Mouse (Mus musculus) kidney, embryonic 14.5 days (tissue): ENCODE results near the gene Actl6a. TPM values are rescaled to one million over a fixed set of nuclear protein-coding genes. Genes with fewer than 3 reads are reported as not detected.
A peak's percentile ranks its signal among the peaks of the same experiment; 100 is the strongest.
"Not testable (repeated sequence)": the region's sequence is repeated elsewhere in the genome, so short reads cannot be mapped to it uniquely, and the experiment has no call there.

Source experiments
- ATAC-seq: fragments of 200-750 bp; cut with Nextera tagmentation; 2 replicates; pipeline ENCODE4 v1.8.0; 2017; ENCODE audit warnings: moderate number of reproducible peaks, mild to moderate bottlenecking, moderate TSS enrichment, moderate library complexity; ENCODE audit not compliant: low FRiP score, low TSS enrichment
- H3K27ac ChIP-seq: fragments of 300-500 bp; sonication (generic); 2 replicates; pipeline ENCODE4 v1.5.1; 2014; ENCODE audit warnings: low read depth, mild to moderate bottlenecking, low read length, moderate library complexity, mixed read lengths
- H3K27me3 ChIP-seq: fragments of 300-500 bp; sonication (generic); 2 replicates; pipeline ENCODE4 v1.6.1; 2014; ENCODE audit warnings: mild to moderate bottlenecking, low read length; ENCODE audit not compliant: control insufficient read depth, insufficient read depth
- H3K36me3 ChIP-seq: fragments of 300-500 bp; sonication (generic); 2 replicates; pipeline ENCODE4 v1.6.1; 2014; ENCODE audit warnings: low read length, mixed read lengths; ENCODE audit not compliant: control insufficient read depth, insufficient read depth
- H3K4me1 ChIP-seq: fragments of 300-500 bp; sonication (generic); 2 replicates; pipeline ENCODE4 v1.6.1; 2014; ENCODE audit warnings: low read length, mixed read lengths; ENCODE audit not compliant: control insufficient read depth, insufficient read depth
- H3K4me2 ChIP-seq: fragments of 300-500 bp; sonication (generic); replicated peaks from 2 replicates; pipeline ENCODE4 v1.6.1; 2014; ENCODE audit warnings: low read depth, mild to moderate bottlenecking, low read length
- H3K4me3 ChIP-seq: fragments of 300-500 bp; sonication (generic); 2 replicates; pipeline ENCODE4 v1.5.1; 2014; ENCODE audit warnings: mild to moderate bottlenecking, low read length
- H3K9ac ChIP-seq: fragments of 300-500 bp; sonication (generic); 2 replicates; pipeline ENCODE4 v1.6.1; 2014; ENCODE audit warnings: low read depth, mild to moderate bottlenecking, low read length, moderate library complexity
- H3K9me3 ChIP-seq: fragments of 300-500 bp; sonication (generic); 2 replicates; pipeline ENCODE4 v1.6.1; 2016; ENCODE audit warnings: low read length; ENCODE audit not compliant: control insufficient read depth
- WGBS: fragments of 180-500 bp; shearing (Covaris S2); extraction: QIAGEN DNeasy Blood & Tissue Kit; methylation state at CpG from one replicate; pipeline ENCODE4 v1.1.7; 2014; 5-methylcytosine and 5-hydroxymethylcytosine counted together
- polyA plus RNA-seq: library from polyadenylated mRNA; unstranded; fragments of >200 nt; fragmentation: Nextera tagmentation; extraction: Ambion mirVana; gene quantifications from 2 replicates; pipeline ENCODE4 v1.2.1, GENCODE M21; 2014

The Actl6a gene
- polyA plus RNA-seq, 1 experiment from 2014 or later: 214 TPM

GRCm38 (mm10) chr3:32689567-32689999 lies 16.5 kb upstream of the Actl6a start:
- Histone ChIP-seq H3K4me2 (no peak overlapping the region), H3K4me3 (no peak overlapping the region), H3K27ac (no peak overlapping the region), H3K9ac (no peak overlapping the region), H3K9me3 (no peaks in the 10 kb centered on the region), H3K36me3 (no peaks in the 10 kb centered on the region), H3K4me1 (no peaks in the 10 kb centered on the region), H3K27me3 (no peaks in the 10 kb centered on the region)
- 88% methylated on average over 9 of the region's 9 CpGs for WGBS
- no peak for ATAC-seq

- Histone ChIP-seq H3K36me3 (no peaks in the 10 kb centered on the region), H3K4me2 (no peak overlapping the region), H3K9me3 (no peaks in the 10 kb centered on the region), H3K9ac (no peak overlapping the region), H3K27ac (no peak overlapping the region), H3K27me3 (no peaks in the 10 kb centered on the region), H3K4me3 (no peak overlapping the region), H3K4me1 (no peaks in the 10 kb centered on the region)
- ATAC-seq: no peak
- WGBS: 85% methylated on average over 3 of the region's 3 CpGs
Observed at GRCm38 (mm10) chr3:32690008-32690407, 16.1 kb upstream of the Actl6a start.

- 76% methylated on average over 1 of the region's 1 CpGs for WGBS
- Histone ChIP-seq H3K27me3 (no peaks in the 10 kb centered on the region), H3K36me3 (no peaks in the 10 kb centered on the region), H3K4me3 (no peak overlapping the region), H3K9ac (no peak overlapping the region), H3K9me3 (no peaks in the 10 kb centered on the region), H3K4me1 (no peaks in the 10 kb centered on the region), H3K27ac (no peak overlapping the region), H3K4me2 (no peak overlapping the region)
- no peak for ATAC-seq
Observed at GRCm38 (mm10) chr3:32690901-32691300, 15.2 kb upstream of the Actl6a start.

- Histone ChIP-seq H3K36me3 (no peaks in the 10 kb centered on the region), H3K9me3 (no peaks in the 10 kb centered on the region), H3K4me2 (no peak overlapping the region), H3K27me3 (no peaks in the 10 kb centered on the region), H3K9ac (no peak overlapping the region), H3K4me1 (no peaks in the 10 kb centered on the region), H3K27ac (no peak overlapping the region), H3K4me3 (no peak overlapping the region)
- 80% methylated on average over 5 of the region's 5 CpGs for WGBS
- no peak for ATAC-seq
Observed at GRCm38 (mm10) chr3:32691841-32692240, 14.3 kb upstream of the Actl6a start.

- H3K4me2 ChIP-seq: no peak overlapping the region
- H3K4me1 ChIP-seq: no peaks in the 10 kb centered on the region
- 76% methylated on average over 5 of the region's 5 CpGs for WGBS
- H3K9me3 ChIP-seq: no peaks in the 10 kb centered on the region
- no peak overlapping the region for H3K27ac ChIP-seq
- no peak for ATAC-seq
- no peak overlapping the region for H3K9ac ChIP-seq
- no peak overlapping the region for H3K4me3 ChIP-seq
- H3K36me3 ChIP-seq: no peaks in the 10 kb centered on the region
- H3K27me3 ChIP-seq: no peaks in the 10 kb centered on the region
Observed at GRCm38 (mm10) chr3:32694211-32694610, 11.9 kb upstream of the Actl6a start.

GRCm38 (mm10) chr3:32694737-32695582 lies 11.1 kb upstream of the Actl6a start:
- no peak overlapping the region for H3K9ac ChIP-seq
- no peak overlapping the region for H3K4me2 ChIP-seq
- no peaks in the 10 kb centered on the region for H3K9me3 ChIP-seq
- no peak overlapping the region for H3K4me3 ChIP-seq
- WGBS: 56% methylated on average over 12 of the region's 12 CpGs
- no peaks in the 10 kb centered on the region for H3K36me3 ChIP-seq
- H3K4me1 ChIP-seq: no peaks in the 10 kb centered on the region
- no peak for ATAC-seq
- no peak overlapping the region for H3K27ac ChIP-seq
- no peaks in the 10 kb centered on the region for H3K27me3 ChIP-seq

- no peaks in the 10 kb centered on the region for H3K9me3 ChIP-seq
- WGBS: 91% methylated on average over 4 of the region's 4 CpGs
- H3K27ac ChIP-seq: no peak overlapping the region
- no peak overlapping the region for H3K9ac ChIP-seq
- no peaks in the 10 kb centered on the region for H3K27me3 ChIP-seq
- no peaks in the 10 kb centered on the region for H3K4me1 ChIP-seq
- H3K4me3 ChIP-seq: no peak overlapping the region
- H3K36me3 ChIP-seq: no peaks in the 10 kb centered on the region
- ATAC-seq: no peak
- H3K4me2 ChIP-seq: no peak overlapping the region
Observed at GRCm38 (mm10) chr3:32695583-32695980, 10.5 kb upstream of the Actl6a start.

GRCm38 (mm10) chr3:32698228-32698863 lies 7.8 kb upstream of the Actl6a start:
- Histone ChIP-seq H3K9me3 (no peaks in the 10 kb centered on the region), H3K9ac (no peak overlapping the region), H3K4me2 (no peak overlapping the region), H3K4me3 (no peak overlapping the region), H3K36me3 (no peaks in the 10 kb centered on the region), H3K27ac (no peak overlapping the region), H3K27me3 (no peaks in the 10 kb centered on the region), H3K4me1 (no peaks in the 10 kb centered on the region)
- WGBS: 43% methylated on average over 7 of the region's 7 CpGs
- peak; percentile 64; the same call in 1 of the 2 replicates for ATAC-seq

- H3K27me3 ChIP-seq, H3K4me1 ChIP-seq, ATAC-seq, H3K27ac ChIP-seq, H3K36me3 ChIP-seq, H3K4me2 ChIP-seq, H3K9ac ChIP-seq, H3K4me3 ChIP-seq, H3K9me3 ChIP-seq: not testable (repeated sequence)
- 87% methylated on average over 6 of the region's 6 CpGs for WGBS
Observed at GRCm38 (mm10) chr3:32704021-32704420, 2.1 kb upstream of the Actl6a start.
